Mouse (Mus musculus): ENCODE data around the gene Gm7694. TPM values are rescaled to one million over a fixed set of nuclear protein-coding genes. Genes with fewer than 3 reads are reported as not detected.

Gene Gm7694
- total RNA-seq (2014; rRNA removed) (1.0 and 1.2 TPM in 2 replicates), polyA plus RNA-seq (2012; rRNA removed) (2.6 and 2.9 TPM in 2 replicates)

DNA sequence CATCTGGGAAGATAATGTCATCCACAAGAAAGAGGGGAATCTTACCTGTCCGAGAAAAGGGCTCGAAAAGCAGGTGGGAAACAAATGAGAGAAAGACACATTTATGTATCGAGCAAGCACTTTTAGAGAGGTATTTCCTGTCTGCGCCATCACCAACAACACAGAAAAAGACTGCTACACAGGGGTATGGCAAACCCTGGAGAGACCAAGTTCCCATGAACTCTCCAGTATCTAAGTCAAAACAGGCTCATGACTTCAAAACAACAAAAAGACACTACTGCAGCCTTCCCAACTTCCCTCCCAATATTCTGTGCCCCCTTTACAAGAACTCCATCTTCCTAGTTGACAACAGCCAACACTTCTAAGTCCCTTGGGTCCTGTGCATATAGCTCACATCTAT, at the start of gene Gm7694:
Gene Gm7694 (minus strand): TSS at position 101 of the 400 bp plus-strand sequence.
- H3K36me3 ChIP-seq (ENCODE audit: control insufficient read depth, insufficient read depth, low read length) = no peaks in the 10 kb centered on the region
- H3K27ac ChIP-seq (replicated peaks; ENCODE audit: insufficient read depth, low read depth, low read length) = no peak within 1 kb of the TSS
- H3K9ac ChIP-seq (ENCODE audit: low read depth, low read length) = no peak within 1 kb of the TSS
- H3K27me3 ChIP-seq (ENCODE audit: control insufficient read depth, insufficient read depth, low read length) = no peaks in the 10 kb centered on the region
- TF ChIP-seq CTCF (IDR thresholded peaks at IDR 0.05; ENCODE audit: low read depth, low read length) (no peak), POLR2A (IDR thresholded peaks at IDR 0.05; ENCODE audit: extremely low read depth, insufficient read depth, low read length) (no peak)
- H3K4me3 ChIP-seq (ENCODE audit: insufficient read depth, low read depth, low read length) = no peak within 1 kb of the TSS
- DNase-seq (ENCODE audit: extremely low read depth, low read depth, low spot score) = no peak
- no peaks in the 10 kb centered on the region for H3K4me1 ChIP-seq (ENCODE audit: control insufficient read depth, insufficient read depth, low read length)
- H3K79me2 ChIP-seq (ENCODE audit: control insufficient read depth, insufficient read depth, low read length) = no peaks in the 10 kb centered on the region
- WGBS = 98% methylated on average over 4 of the region's 4 CpGs

DNA sequence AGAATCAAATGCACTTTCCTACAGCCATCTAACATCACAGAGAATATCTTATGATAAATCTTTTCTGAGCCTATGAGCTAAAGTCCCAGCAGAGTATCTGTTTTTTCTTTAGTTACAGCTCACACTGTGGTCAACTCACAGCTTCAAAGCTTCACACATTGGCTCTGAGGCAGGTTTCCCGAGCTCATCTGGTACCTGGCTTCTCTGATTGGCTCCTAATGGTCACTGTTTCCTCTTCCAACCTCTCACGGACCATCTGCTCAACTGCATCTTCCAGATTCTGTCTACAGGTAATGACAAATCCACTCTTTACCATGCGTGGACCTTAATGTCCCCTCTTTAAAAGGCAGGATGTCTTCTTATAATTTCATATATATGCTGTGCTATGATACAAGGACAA, 47.2 kb upstream of the Gm7694 start:
- 81% methylated on average over 3 of the region's 3 CpGs for WGBS
- peaks cover 2% of the 10 kb centered on the region; the same call in 1 of the 2 replicates for H3K36me3 ChIP-seq (ENCODE audit: control insufficient read depth, insufficient read depth, low read length)
- no peak overlapping the region for H3K27ac ChIP-seq (replicated peaks; ENCODE audit: insufficient read depth, low read depth, low read length)
- no peak for TF ChIP-seq POLR2A (IDR thresholded peaks at IDR 0.05; ENCODE audit: extremely low read depth, insufficient read depth, low read length)
- TF ChIP-seq CTCF (IDR thresholded peaks at IDR 0.05; ENCODE audit: low read depth, low read length) = no peak
- no peaks in the 10 kb centered on the region for H3K27me3 ChIP-seq (ENCODE audit: control insufficient read depth, insufficient read depth, low read length)
- no peaks in the 10 kb centered on the region for H3K4me1 ChIP-seq (ENCODE audit: control insufficient read depth, insufficient read depth, low read length)
- no peaks in the 10 kb centered on the region for H3K79me2 ChIP-seq (ENCODE audit: control insufficient read depth, insufficient read depth, low read length)
- no peak for DNase-seq (ENCODE audit: extremely low read depth, low read depth, low spot score)
- H3K9ac ChIP-seq (ENCODE audit: low read depth, low read length) = no peak overlapping the region
- H3K4me3 ChIP-seq (ENCODE audit: insufficient read depth, low read depth, low read length) = no peak overlapping the region

DNA sequence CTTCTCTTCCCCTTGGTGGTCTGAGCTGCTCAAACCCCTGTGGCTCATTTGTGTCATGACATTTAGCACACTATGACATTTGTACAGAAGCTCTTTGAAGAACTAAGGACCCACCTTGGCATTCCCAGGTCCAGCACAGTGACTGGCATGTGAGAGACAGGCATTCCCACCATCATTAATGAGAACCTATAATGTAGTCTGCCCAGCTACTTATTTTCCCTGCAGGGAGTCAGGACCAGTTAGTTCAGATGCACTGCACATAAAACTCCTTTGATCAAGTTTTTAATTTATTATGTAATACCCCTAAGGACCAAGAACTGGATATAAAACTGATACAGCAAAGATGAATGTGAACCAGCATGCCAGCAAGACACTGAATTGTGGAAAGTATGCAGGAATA, 44.9 kb upstream of the Gm7694 start:
- Histone ChIP-seq H3K36me3 (ENCODE audit: control insufficient read depth, insufficient read depth, low read length) (0 out of 2 replicates have a peak, but pooled peaks cover 2% of the 10 kb centered on the region), H3K79me2 (ENCODE audit: control insufficient read depth, insufficient read depth, low read length) (no peaks in the 10 kb centered on the region), H3K9ac (ENCODE audit: low read depth, low read length) (no peak overlapping the region), H3K4me3 (ENCODE audit: insufficient read depth, low read depth, low read length) (no peak overlapping the region), H3K27me3 (ENCODE audit: control insufficient read depth, insufficient read depth, low read length) (no peaks in the 10 kb centered on the region), H3K27ac (replicated peaks; ENCODE audit: insufficient read depth, low read depth, low read length) (no peak overlapping the region), H3K4me1 (ENCODE audit: control insufficient read depth, insufficient read depth, low read length) (no peaks in the 10 kb centered on the region)
- no peak for DNase-seq (ENCODE audit: extremely low read depth, low read depth, low spot score)
- TF ChIP-seq CTCF (IDR thresholded peaks at IDR 0.05; ENCODE audit: low read depth, low read length) = no peak
- no peak for TF ChIP-seq POLR2A (IDR thresholded peaks at IDR 0.05; ENCODE audit: extremely low read depth, insufficient read depth, low read length)

DNA sequence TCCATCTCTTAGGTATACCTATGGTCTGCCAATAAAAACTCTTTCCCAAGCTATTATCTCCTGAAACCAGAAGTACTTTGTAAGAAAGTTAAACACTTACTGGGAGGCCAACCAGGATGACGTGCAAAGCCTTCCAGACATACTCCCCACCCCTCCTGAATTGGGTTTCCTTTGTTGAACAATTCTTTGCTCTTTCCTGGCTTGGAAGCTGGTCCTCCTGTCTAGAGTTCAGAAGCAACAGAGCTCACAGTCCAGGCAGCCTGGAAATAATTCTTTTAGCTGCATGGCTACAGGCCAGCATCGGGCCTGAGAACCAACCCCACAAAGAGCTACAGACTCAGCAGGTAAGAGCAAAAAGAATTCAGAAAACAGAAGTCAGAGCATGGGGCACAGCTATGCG, 40.1 kb upstream of the Gm7694 start:
- H3K27ac ChIP-seq (replicated peaks; ENCODE audit: insufficient read depth, low read depth, low read length) = no peak overlapping the region
- H3K36me3 ChIP-seq (ENCODE audit: control insufficient read depth, insufficient read depth, low read length) = 0 out of 2 replicates have a peak, but pooled peaks cover 2% of the 10 kb centered on the region
- H3K9ac ChIP-seq (ENCODE audit: low read depth, low read length) = no peak overlapping the region
- 83% methylated on average over 3 of the region's 3 CpGs for WGBS
- H3K4me3 ChIP-seq (ENCODE audit: insufficient read depth, low read depth, low read length) = no peak overlapping the region
- DNase-seq (ENCODE audit: extremely low read depth, low read depth, low spot score) = no peak
- H3K79me2 ChIP-seq (ENCODE audit: control insufficient read depth, insufficient read depth, low read length) = no peaks in the 10 kb centered on the region
- TF ChIP-seq CTCF (IDR thresholded peaks at IDR 0.05; ENCODE audit: low read depth, low read length) (no peak), POLR2A (IDR thresholded peaks at IDR 0.05; ENCODE audit: extremely low read depth, insufficient read depth, low read length) (no peak)
- H3K27me3 ChIP-seq (ENCODE audit: control insufficient read depth, insufficient read depth, low read length) = no peaks in the 10 kb centered on the region
- H3K4me1 ChIP-seq (ENCODE audit: control insufficient read depth, insufficient read depth, low read length) = peaks cover 12% of the 10 kb centered on the region; the same call in 1 of the 2 replicates

DNA sequence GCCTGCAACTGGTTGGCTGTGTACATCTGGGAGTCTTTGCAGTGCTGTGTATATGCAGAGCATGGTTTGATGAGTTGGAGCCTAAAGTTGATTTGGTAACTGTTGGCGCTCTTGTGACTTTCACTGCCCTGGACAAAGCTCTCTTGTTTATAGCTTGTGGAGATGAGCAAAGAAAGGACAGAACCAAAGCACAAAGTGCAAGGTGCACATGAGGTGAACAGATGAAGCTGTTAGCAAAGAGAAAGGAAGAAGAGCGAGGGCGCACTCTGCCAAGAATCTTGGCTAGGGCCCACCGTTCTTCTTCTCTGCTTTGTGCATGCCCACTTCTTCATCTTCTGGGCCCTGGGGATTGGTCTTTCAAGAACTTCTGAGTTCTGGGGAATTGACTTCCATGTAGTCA, 37.8 kb upstream of the Gm7694 start:
- H3K79me2 ChIP-seq (ENCODE audit: control insufficient read depth, insufficient read depth, low read length) = no peaks in the 10 kb centered on the region
- TF ChIP-seq POLR2A (IDR thresholded peaks at IDR 0.05; ENCODE audit: extremely low read depth, insufficient read depth, low read length) (no peak), CTCF (IDR thresholded peaks at IDR 0.05; ENCODE audit: low read depth, low read length) (no peak)
- no peak overlapping the region for H3K4me3 ChIP-seq (ENCODE audit: insufficient read depth, low read depth, low read length)
- H3K27ac ChIP-seq (replicated peaks; ENCODE audit: insufficient read depth, low read depth, low read length) = 0 out of 2 replicates have a peak overlapping the region, but pooled peaks have one; percentile 26
- H3K27me3 ChIP-seq (ENCODE audit: control insufficient read depth, insufficient read depth, low read length) = no peaks in the 10 kb centered on the region
- peaks cover 12% of the 10 kb centered on the region; the same call in 1 of the 2 replicates for H3K4me1 ChIP-seq (ENCODE audit: control insufficient read depth, insufficient read depth, low read length)
- DNase-seq (ENCODE audit: extremely low read depth, low read depth, low spot score) = peak; percentile 95
- H3K9ac ChIP-seq (ENCODE audit: low read depth, low read length) = no peak overlapping the region
- H3K36me3 ChIP-seq (ENCODE audit: control insufficient read depth, insufficient read depth, low read length) = 0 out of 2 replicates have a peak, but pooled peaks cover 2% of the 10 kb centered on the region
- WGBS = 23% methylated on average over 4 of the region's 4 CpGs

DNA sequence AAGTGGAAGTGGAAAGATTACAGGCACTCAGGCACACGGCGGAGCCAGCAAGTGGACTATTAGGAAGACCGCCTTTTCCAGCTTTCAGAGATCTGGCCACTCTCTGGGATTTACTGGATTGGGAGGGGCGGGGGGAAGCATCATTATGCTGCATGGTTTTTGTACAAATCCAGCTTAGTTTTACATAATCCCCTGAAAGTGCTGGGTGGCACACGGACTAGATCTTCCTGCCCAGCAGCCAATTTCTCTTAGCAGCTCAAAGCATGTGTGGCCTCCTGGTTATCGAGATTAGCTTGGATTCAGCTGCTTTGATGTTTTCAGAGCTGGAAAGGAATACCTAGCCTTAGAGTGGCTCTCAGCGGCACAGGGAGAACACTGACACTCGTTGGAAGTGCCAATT, 36.9 kb upstream of the Gm7694 start:
- no peaks in the 10 kb centered on the region for H3K79me2 ChIP-seq (ENCODE audit: control insufficient read depth, insufficient read depth, low read length)
- H3K4me3 ChIP-seq (ENCODE audit: insufficient read depth, low read depth, low read length) = no peak overlapping the region
- H3K36me3 ChIP-seq (ENCODE audit: control insufficient read depth, insufficient read depth, low read length) = no peaks in the 10 kb centered on the region
- TF ChIP-seq CTCF (IDR thresholded peaks at IDR 0.05; ENCODE audit: low read depth, low read length) (no peak), POLR2A (IDR thresholded peaks at IDR 0.05; ENCODE audit: extremely low read depth, insufficient read depth, low read length) (no peak)
- no peak overlapping the region for H3K27ac ChIP-seq (replicated peaks; ENCODE audit: insufficient read depth, low read depth, low read length)
- WGBS = 88% methylated on average over 8 of the region's 8 CpGs
- no peak for DNase-seq (ENCODE audit: extremely low read depth, low read depth, low spot score)
- no peaks in the 10 kb centered on the region for H3K27me3 ChIP-seq (ENCODE audit: control insufficient read depth, insufficient read depth, low read length)
- H3K4me1 ChIP-seq (ENCODE audit: control insufficient read depth, insufficient read depth, low read length) = peaks cover 12% of the 10 kb centered on the region; the same call in 1 of the 2 replicates
- H3K9ac ChIP-seq (ENCODE audit: low read depth, low read length) = no peak overlapping the region

Data from liver, adult 2 months (tissue).